Mouse (Mus musculus): ENCODE measurements around the gene Tcta. TPM values are rescaled to one million over a fixed set of nuclear protein-coding genes. Genes with fewer than 3 reads are reported as not detected.

The Tcta gene
- polyA plus RNA-seq, 1 experiment from 2014 or later: 15.2 TPM

- Histone ChIP-seq H3K4me2 (ENCODE audit: low read depth, low read length) (no peak overlapping the region), H3K9me3 (replicated peaks; ENCODE audit: control insufficient read depth, low read length) (no peaks in the 10 kb centered on the region), H3K9ac (ENCODE audit: low read depth, low read length) (no peak overlapping the region), H3K4me3 (ENCODE audit: low read depth, low read length) (no peak overlapping the region), H3K27ac (ENCODE audit: low read length) (no peak overlapping the region), H3K4me1 (ENCODE audit: control insufficient read depth, low read depth, low read length) (peaks cover 11% of the 10 kb centered on the region), H3K36me3 (ENCODE audit: control insufficient read depth, insufficient read depth) (no peaks in the 10 kb centered on the region), H3K27me3 (ENCODE audit: control insufficient read depth, insufficient read depth, low read depth, low read length) (no peaks in the 10 kb centered on the region)
- 59% methylated on average over 7 of the region's 7 CpGs for WGBS (ENCODE audit: insufficient replicate concordance)
- no peak for ATAC-seq (ENCODE audit: low read depth)
Observed at GRCm38 (mm10) chr9:108267691-108268090, 38.3 kb downstream of the Tcta start.

- Histone ChIP-seq H3K27me3 (ENCODE audit: control insufficient read depth, insufficient read depth, low read depth, low read length) (no peaks in the 10 kb centered on the region), H3K4me2 (ENCODE audit: low read depth, low read length) (no peak overlapping the region)
- WGBS (ENCODE audit: insufficient replicate concordance): 35% methylated on average over 10 of the region's 10 CpGs
Observed at GRCm38 (mm10) chr9:108266261-108266935, 39.6 kb downstream of the Tcta start.

GRCm38 (mm10) chr9:108264191-108264921 is 41.6 kb downstream of the Tcta start:
- peak overlapping the region; percentile 66 for H3K27ac ChIP-seq (ENCODE audit: low read length)
- WGBS (ENCODE audit: insufficient replicate concordance): 15% methylated on average over 10 of the region's 10 CpGs

More at GRCm38 (mm10) chr9:108266261-108266935, 39.6 kb downstream of the Tcta start:
- no peaks in the 10 kb centered on the region for H3K9me3 ChIP-seq (replicated peaks; ENCODE audit: control insufficient read depth, low read length)
- H3K9ac ChIP-seq (ENCODE audit: low read depth, low read length): no peak overlapping the region
- peaks cover 21% of the 10 kb centered on the region for H3K4me1 ChIP-seq (ENCODE audit: control insufficient read depth, low read depth, low read length)
- no peak overlapping the region for H3K4me3 ChIP-seq (ENCODE audit: low read depth, low read length)
- no peak overlapping the region for H3K27ac ChIP-seq (ENCODE audit: low read length)
- no peaks in the 10 kb centered on the region for H3K36me3 ChIP-seq (ENCODE audit: control insufficient read depth, insufficient read depth)
- ATAC-seq (ENCODE audit: low read depth): no peak

GRCm38 (mm10) chr9:108263690-108264190 is 42.2 kb downstream of the Tcta start, which contains the start of gene Dag1:
TSS of gene Dag1 (minus strand) at chr9:108263958.
- Histone ChIP-seq H3K4me3 (ENCODE audit: low read depth, low read length) (peak within 1 kb of the TSS; percentile 77), H3K9ac (ENCODE audit: low read depth, low read length) (peak within 1 kb of the TSS; percentile 84), H3K27ac (ENCODE audit: low read length) (peak within 1 kb of the TSS; percentile 86), H3K9me3 (replicated peaks; ENCODE audit: control insufficient read depth, low read length) (no peaks in the 10 kb centered on the region), H3K36me3 (ENCODE audit: control insufficient read depth, insufficient read depth) (no peaks in the 10 kb centered on the region), H3K27me3 (ENCODE audit: control insufficient read depth, insufficient read depth, low read depth, low read length) (no peaks in the 10 kb centered on the region), H3K4me2 (ENCODE audit: low read depth, low read length) (peak within 1 kb of the TSS; percentile 98), H3K4me1 (ENCODE audit: control insufficient read depth, low read depth, low read length) (peaks cover 21% of the 10 kb centered on the region)
- WGBS (ENCODE audit: insufficient replicate concordance): under 1% methylated on average over 70 of the region's 71 CpGs
- ATAC-seq (ENCODE audit: low read depth): peak; percentile 97

More at GRCm38 (mm10) chr9:108264191-108264921, 41.6 kb downstream of the Tcta start:
- ATAC-seq (ENCODE audit: low read depth): no peak
- Histone ChIP-seq H3K4me1 (ENCODE audit: control insufficient read depth, low read depth, low read length) (peaks cover 21% of the 10 kb centered on the region), H3K36me3 (ENCODE audit: control insufficient read depth, insufficient read depth) (no peaks in the 10 kb centered on the region), H3K4me3 (ENCODE audit: low read depth, low read length) (peak overlapping the region; percentile 77), H3K4me2 (ENCODE audit: low read depth, low read length) (peak overlapping the region; percentile 98), H3K9me3 (replicated peaks; ENCODE audit: control insufficient read depth, low read length) (no peaks in the 10 kb centered on the region), H3K9ac (ENCODE audit: low read depth, low read length) (peak overlapping the region; percentile 55; the same call in 1 of the 2 replicates), H3K27me3 (ENCODE audit: control insufficient read depth, insufficient read depth, low read depth, low read length) (no peaks in the 10 kb centered on the region)

- H3K36me3 ChIP-seq (ENCODE audit: control insufficient read depth, insufficient read depth): no peaks in the 10 kb centered on the region
- H3K9me3 ChIP-seq (replicated peaks; ENCODE audit: control insufficient read depth, low read length): no peaks in the 10 kb centered on the region
- H3K27ac ChIP-seq (ENCODE audit: low read length): peak overlapping the region; percentile 86
- peak overlapping the region; percentile 77 for H3K4me3 ChIP-seq (ENCODE audit: low read depth, low read length)
- H3K9ac ChIP-seq (ENCODE audit: low read depth, low read length): peak overlapping the region; percentile 84
- no peaks in the 10 kb centered on the region for H3K27me3 ChIP-seq (ENCODE audit: control insufficient read depth, insufficient read depth, low read depth, low read length)
- H3K4me2 ChIP-seq (ENCODE audit: low read depth, low read length): peak overlapping the region; percentile 98
- WGBS (ENCODE audit: insufficient replicate concordance): under 1% methylated on average over 59 of the region's 62 CpGs
- peaks cover 21% of the 10 kb centered on the region for H3K4me1 ChIP-seq (ENCODE audit: control insufficient read depth, low read depth, low read length)
- ATAC-seq (ENCODE audit: low read depth): peak; percentile 64
Observed at GRCm38 (mm10) chr9:108263131-108263681, 42.8 kb downstream of the Tcta start.

GRCm38 (mm10) chr9:108262494-108263049 is 43.4 kb downstream of the Tcta start:
- ATAC-seq (ENCODE audit: low read depth): no peak
- H3K27ac ChIP-seq (ENCODE audit: low read length): peak overlapping the region; percentile 86
- peak overlapping the region; percentile 84 for H3K9ac ChIP-seq (ENCODE audit: low read depth, low read length)
- H3K9me3 ChIP-seq (replicated peaks; ENCODE audit: control insufficient read depth, low read length): no peaks in the 10 kb centered on the region
- peaks cover 21% of the 10 kb centered on the region for H3K4me1 ChIP-seq (ENCODE audit: control insufficient read depth, low read depth, low read length)
- H3K27me3 ChIP-seq (ENCODE audit: control insufficient read depth, insufficient read depth, low read depth, low read length): no peaks in the 10 kb centered on the region
- H3K4me2 ChIP-seq (ENCODE audit: low read depth, low read length): peak overlapping the region; percentile 98
- WGBS (ENCODE audit: insufficient replicate concordance): 53% methylated on average over 11 of the region's 11 CpGs
- H3K4me3 ChIP-seq (ENCODE audit: low read depth, low read length): peak overlapping the region; percentile 77
- no peaks in the 10 kb centered on the region for H3K36me3 ChIP-seq (ENCODE audit: control insufficient read depth, insufficient read depth)

- no peaks in the 10 kb centered on the region for H3K27me3 ChIP-seq (ENCODE audit: control insufficient read depth, insufficient read depth, low read depth, low read length)
- no peak overlapping the region for H3K9ac ChIP-seq (ENCODE audit: low read depth, low read length)
- no peaks in the 10 kb centered on the region for H3K36me3 ChIP-seq (ENCODE audit: control insufficient read depth, insufficient read depth)
- H3K4me1 ChIP-seq (ENCODE audit: control insufficient read depth, low read depth, low read length): peaks cover 21% of the 10 kb centered on the region
- no peaks in the 10 kb centered on the region for H3K9me3 ChIP-seq (replicated peaks; ENCODE audit: control insufficient read depth, low read length)
- no peak for ATAC-seq (ENCODE audit: low read depth)
- H3K27ac ChIP-seq (ENCODE audit: low read length): no peak overlapping the region
- WGBS (ENCODE audit: insufficient replicate concordance): 59% methylated on average over 7 of the region's 7 CpGs
- peak overlapping the region; percentile 98 for H3K4me2 ChIP-seq (ENCODE audit: low read depth, low read length)
- H3K4me3 ChIP-seq (ENCODE audit: low read depth, low read length): no peak overlapping the region
Observed at GRCm38 (mm10) chr9:108261865-108262264, 44.1 kb downstream of the Tcta start.

GRCm38 (mm10) chr9:108260526-108260925 is 45.4 kb downstream of the Tcta start:
- Histone ChIP-seq H3K27me3 (ENCODE audit: control insufficient read depth, insufficient read depth, low read depth, low read length) (no peaks in the 10 kb centered on the region), H3K4me2 (ENCODE audit: low read depth, low read length) (no peak overlapping the region), H3K4me1 (ENCODE audit: control insufficient read depth, low read depth, low read length) (peaks cover 21% of the 10 kb centered on the region), H3K4me3 (ENCODE audit: low read depth, low read length) (no peak overlapping the region), H3K27ac (ENCODE audit: low read length) (no peak overlapping the region), H3K36me3 (ENCODE audit: control insufficient read depth, insufficient read depth) (no peaks in the 10 kb centered on the region), H3K9me3 (replicated peaks; ENCODE audit: control insufficient read depth, low read length) (no peaks in the 10 kb centered on the region), H3K9ac (ENCODE audit: low read depth, low read length) (no peak overlapping the region)
- WGBS (ENCODE audit: insufficient replicate concordance): 57% methylated on average over 4 of the region's 4 CpGs
- ATAC-seq (ENCODE audit: low read depth): no peak
